Mouse (Mus musculus) neural tube, embryonic 11.5 days (tissue): ENCODE measurements at regions not wholly inside any gene's neighbourhood (a gene's known extent, or its start where the extent isn't known, plus 50 kb on each side); places are given as distances from the start of the nearest gene placed in this dataset. TPM values are rescaled to one million over a fixed set of nuclear protein-coding genes. Genes with fewer than 3 reads are reported as not detected.

Experiments
- microRNA-seq: library from miRNA; unstranded; fragments of <30 nt; microRNA quantifications from one replicate; pipeline ENCODE4, GENCODE M21; 2016

Small RNAs in the stretch of these regions (microRNA-seq; reads per million reads assigned to microRNA genes)
- not detected for gene Gm25063
